Mouse (Mus musculus): ENCODE measurements at regions not wholly inside any gene's neighbourhood (a gene's known extent, or its start where the extent isn't known, plus 50 kb on each side); places are given as distances from the start of the nearest gene placed in this dataset.

GRCm38 (mm10) chr15:41165534-41165933, 1031.4 kb downstream of the 9330182O14Rik start:
- no peak for TF ChIP-seq CTCF (conservative IDR thresholded peaks at IDR 0.05 in 1 of 2, IDR thresholded peaks at IDR 0.05 in 1 of 2; ENCODE audit: low read depth in 2 of 2, low read length in 2 of 2)
- no peak for TF ChIP-seq MXI1 (IDR thresholded peaks at IDR 0.05; ENCODE audit: low read depth, low read length)
- TF ChIP-seq RCOR1 (conservative IDR thresholded peaks at IDR 0.05; ENCODE audit: low read depth, low read length) = no peak
- TF ChIP-seq EP300 (IDR thresholded peaks at IDR 0.05; ENCODE audit: low read length) = no peak
- no peak for TF ChIP-seq POLR2AphosphoS2 (IDR thresholded peaks at IDR 0.05; ENCODE audit: low read depth, low read length)
- no peak for TF ChIP-seq USF2 (conservative IDR thresholded peaks at IDR 0.05; ENCODE audit: low read depth, low read length)
- no peak for TF ChIP-seq BHLHE40 (IDR thresholded peaks at IDR 0.05; ENCODE audit: low read depth, low read length)
- no peak for TF ChIP-seq TCF12 (IDR thresholded peaks at IDR 0.05; ENCODE audit: low read depth, low read length)
- no peak for TF ChIP-seq CHD2 (IDR thresholded peaks at IDR 0.05; ENCODE audit: low read length)
- TF ChIP-seq IRF4 (IDR thresholded peaks at IDR 0.05; ENCODE audit: low read depth, low read length) = no peak
